Mouse (Mus musculus) erythroblast, embryonic 14.5 days (primary cell): Measurements from ENCODE around the gene Gstt2.

Experiments used
- GATA1 ChIP-seq: IDR thresholded peaks from 2 replicates; pipeline ENCODE4 v1.6.1; 2012; ENCODE audit warnings: low read length, inconsistent platforms, mixed read lengths
- TAL1 ChIP-seq: IDR thresholded peaks from 3 replicates; pipeline ENCODE4 v1.6.1; 2012; ENCODE audit warnings: low read length, inconsistent platforms, mixed read lengths

DNA sequence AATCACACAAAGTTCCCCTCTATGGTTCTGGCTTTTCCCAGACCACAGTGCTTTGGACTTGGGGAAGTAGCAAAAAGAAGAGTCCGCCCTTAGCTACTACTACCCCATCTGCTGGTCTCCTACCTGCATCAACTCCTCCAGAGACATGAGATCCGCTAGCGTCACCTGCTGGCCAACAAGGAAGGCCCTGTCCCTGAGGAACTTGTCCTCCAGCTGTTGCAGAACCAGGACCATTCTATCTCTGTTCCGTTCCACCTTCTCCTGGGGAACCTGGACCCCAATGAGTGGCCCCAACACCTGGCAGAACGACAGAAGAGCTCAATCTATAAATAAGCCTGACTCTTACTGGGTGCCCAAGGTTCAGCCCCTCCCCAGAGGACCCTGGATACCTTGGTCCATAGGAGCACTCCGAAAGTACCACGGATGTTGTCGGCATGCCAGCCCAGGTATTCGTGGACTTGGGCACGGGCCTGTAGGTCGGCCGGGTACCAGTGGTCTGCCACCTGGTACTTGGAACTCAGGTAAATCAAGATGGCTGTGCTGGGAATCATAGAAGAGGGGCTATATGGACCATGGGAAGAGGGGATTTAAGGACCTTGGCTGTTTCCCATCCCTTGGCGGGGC is 4.8 kb downstream of the Gstt2 start:
- TF ChIP-seq TAL1 = no peak
- TF ChIP-seq GATA1 = no peak
